Mouse (Mus musculus) liver, embryonic 14.5 days (tissue): ENCODE measurements around the gene Slc13a4.

ENCODE experiments used
- CTCF ChIP-seq: IDR thresholded peaks from 2 replicates; pipeline ENCODE4 v1.5.1; 2016; ENCODE audit warnings: antibody characterized with exemption, low read depth, control low read depth
- EP300 ChIP-seq: IDR thresholded peaks from 2 replicates; pipeline ENCODE4 v1.6.1; 2016; ENCODE audit warnings: antibody characterized with exemption, low read depth

- no peak for TF ChIP-seq CTCF
- no peak for TF ChIP-seq EP300
Observed at GRCm38 (mm10) chr6:35353416-35353815, 45.5 kb upstream of the Slc13a4 start.
